Mouse (Mus musculus) neural tube, embryonic 11.5 days (tissue): ENCODE measurements around the gene Ndufc1. TPM values are rescaled to one million over a fixed set of nuclear protein-coding genes. Genes with fewer than 3 reads are reported as not detected.
A peak's percentile ranks its signal among the peaks of the same experiment; 100 is the strongest.
"Not testable (repeated sequence)": the region's sequence is repeated elsewhere in the genome, so short reads cannot be mapped to it uniquely, and the experiment has no call there.

Experiments
- ATAC-seq: fragments of 200-750 bp; cut with Nextera tagmentation; 2 replicates; pipeline ENCODE4 v1.8.0; 2017; ENCODE audit warnings: moderate number of reproducible peaks, mild to moderate bottlenecking, moderate TSS enrichment, moderate library complexity; ENCODE audit not compliant: insufficient read depth, low FRiP score, low TSS enrichment
- DNase-seq: peaks from one replicate; pipeline ENCODE4 v3.0.0-alpha.2; 2015; ENCODE audit warnings: low spot score
- H3K27ac ChIP-seq: fragments of 300-500 bp; sonication (generic); 2 replicates; pipeline ENCODE4 v1.5.1; 2014; ENCODE audit warnings: low read depth, mild to moderate bottlenecking, low read length
- H3K27me3 ChIP-seq: fragments of 300-500 bp; sonication (generic); 2 replicates; pipeline ENCODE4 v1.6.1; 2014; ENCODE audit warnings: mild to moderate bottlenecking, low read length, mixed read lengths; ENCODE audit not compliant: control insufficient read depth, insufficient read depth
- H3K36me3 ChIP-seq: fragments of 300-500 bp; sonication (generic); 2 replicates; pipeline ENCODE4 v1.6.1; 2014; ENCODE audit warnings: mild to moderate bottlenecking, low read length, moderate library complexity, mixed read lengths; ENCODE audit not compliant: control insufficient read depth, insufficient read depth
- H3K4me1 ChIP-seq: fragments of 300-500 bp; sonication (generic); 2 replicates; pipeline ENCODE4 v1.6.1; 2014; ENCODE audit warnings: low read length, mixed read lengths; ENCODE audit not compliant: control insufficient read depth, insufficient read depth
- H3K4me2 ChIP-seq: fragments of 300-500 bp; sonication (generic); 2 replicates; pipeline ENCODE4 v1.6.1; 2014; ENCODE audit warnings: low read depth, mild to moderate bottlenecking, moderate library complexity
- H3K4me3 ChIP-seq: fragments of 300-500 bp; sonication (generic); 2 replicates; pipeline ENCODE4 v1.5.1; 2014; ENCODE audit warnings: low read depth, low read length
- H3K9ac ChIP-seq: fragments of 300-500 bp; sonication (generic); 2 replicates; pipeline ENCODE4 v1.6.1; 2014; ENCODE audit warnings: mild to moderate bottlenecking, low read length
- H3K9me3 ChIP-seq: fragments of 300-500 bp; sonication (generic); 2 replicates; pipeline ENCODE4 v1.6.1; 2016; ENCODE audit warnings: low read length; ENCODE audit not compliant: control insufficient read depth
- WGBS: fragments of 180-500 bp; shearing (Covaris S2); extraction: QIAGEN DNeasy Blood & Tissue Kit; methylation state at CpG from one replicate; pipeline ENCODE4 v1.1.7; 2014; 5-methylcytosine and 5-hydroxymethylcytosine counted together
- polyA plus RNA-seq: library from polyadenylated mRNA; unstranded; fragments of >200 nt; fragmentation: Nextera tagmentation; extraction: Ambion mirVana; gene quantifications from 2 replicates; pipeline ENCODE4 v1.2.1, GENCODE M21; 2014

The Ndufc1 gene
- 654 and 724 TPM in 2 replicates for polyA plus RNA-seq

DNA sequence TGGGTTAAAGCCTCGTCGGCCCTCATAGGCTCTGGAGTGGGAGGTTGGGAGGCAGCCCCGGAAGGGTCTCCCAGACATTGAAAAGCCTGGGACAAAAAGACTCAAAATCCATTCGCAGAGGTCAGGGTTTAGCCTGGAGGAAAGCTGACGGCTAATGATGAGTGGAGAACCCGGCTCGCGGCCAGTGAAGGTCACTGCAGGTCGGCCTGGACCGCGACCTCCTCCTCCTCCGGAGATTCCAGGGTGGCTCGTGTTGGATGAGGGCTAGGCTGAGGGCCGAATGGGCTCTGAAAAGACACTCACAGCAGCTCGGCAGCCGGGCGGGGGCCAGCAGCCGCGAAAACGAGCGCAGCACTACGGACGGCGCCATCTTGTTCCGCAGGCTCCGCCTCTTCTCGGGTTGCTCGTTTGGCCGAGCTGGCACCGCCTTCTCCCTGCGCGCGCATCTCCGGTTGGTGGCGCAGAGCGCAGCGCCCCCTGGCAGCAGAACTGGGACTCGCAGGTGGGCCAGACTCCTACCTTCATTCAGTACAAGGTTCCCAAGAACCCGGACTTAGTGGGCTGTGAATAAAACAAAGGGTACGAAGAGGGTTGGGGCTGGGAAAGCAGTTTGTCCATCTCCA is at the start of gene Ndufc1:
Gene Ndufc1, minus strand, starts transcription at position 428 of the 623 bp plus-strand sequence.
- DNase-seq = peak; percentile 97
- H3K4me1 ChIP-seq = 0 out of 2 replicates have a peak, but pooled peaks cover 2% of the 10 kb centered on the region
- WGBS = under 1% methylated on average over 40 of the region's 40 CpGs
- peak within 1 kb of the TSS; percentile 89 for H3K9ac ChIP-seq
- H3K9me3 ChIP-seq = no peaks in the 10 kb centered on the region
- H3K4me3 ChIP-seq = peak within 1 kb of the TSS; percentile 83
- H3K27me3 ChIP-seq = no peaks in the 10 kb centered on the region
- H3K27ac ChIP-seq = peak within 1 kb of the TSS; percentile 96
- ATAC-seq = peak; percentile 90
- H3K36me3 ChIP-seq = peaks cover 2% of the 10 kb centered on the region; the same call in 1 of the 2 replicates
- peak within 1 kb of the TSS; percentile 67 for H3K4me2 ChIP-seq

DNA sequence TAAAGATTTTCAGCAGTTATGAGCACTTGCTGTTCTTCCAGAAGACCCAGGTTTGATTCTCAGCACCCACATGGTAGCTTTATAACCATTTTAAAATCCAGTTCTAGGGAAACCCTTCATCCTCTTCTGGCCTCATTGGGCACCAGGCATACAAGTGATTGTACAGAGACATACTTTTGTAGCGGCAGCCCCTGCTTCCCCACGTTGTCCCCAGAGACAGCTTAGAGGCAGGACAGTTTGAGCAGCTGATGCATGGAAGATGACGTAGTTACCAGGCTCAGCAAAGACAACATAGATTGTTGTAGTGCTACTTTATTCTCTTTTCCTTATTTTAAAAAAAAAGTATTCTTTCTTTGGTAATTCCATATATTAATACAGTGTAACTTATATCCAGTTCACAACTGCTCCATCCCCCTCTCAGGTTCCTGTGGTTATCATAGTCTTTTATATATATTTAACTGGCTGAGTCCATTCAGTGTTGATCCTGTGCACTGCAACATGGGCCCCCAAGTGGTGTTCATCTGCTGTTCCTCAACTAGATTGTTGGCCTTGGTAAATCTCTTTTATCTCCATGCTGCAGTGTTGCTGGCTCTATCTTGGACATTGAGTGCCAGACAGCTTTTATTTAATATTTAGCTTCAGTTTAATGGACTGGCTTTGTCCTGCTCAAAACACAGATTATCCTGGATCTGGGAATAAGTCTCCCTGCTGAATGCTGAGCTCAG is 26.2 kb upstream of the Ndufc1 start:
- H3K27ac ChIP-seq = no peak overlapping the region
- no peaks in the 10 kb centered on the region for H3K4me1 ChIP-seq
- no peak overlapping the region for H3K9ac ChIP-seq
- no peak for DNase-seq
- H3K4me2 ChIP-seq = no peak overlapping the region
- no peak for ATAC-seq
- H3K9me3 ChIP-seq = no peaks in the 10 kb centered on the region
- H3K4me3 ChIP-seq = no peak overlapping the region
- WGBS = 91% methylated on average over 3 of the region's 3 CpGs
- H3K36me3 ChIP-seq = peaks cover 2% of the 10 kb centered on the region; the same call in 1 of the 2 replicates
- H3K27me3 ChIP-seq = no peaks in the 10 kb centered on the region

DNA sequence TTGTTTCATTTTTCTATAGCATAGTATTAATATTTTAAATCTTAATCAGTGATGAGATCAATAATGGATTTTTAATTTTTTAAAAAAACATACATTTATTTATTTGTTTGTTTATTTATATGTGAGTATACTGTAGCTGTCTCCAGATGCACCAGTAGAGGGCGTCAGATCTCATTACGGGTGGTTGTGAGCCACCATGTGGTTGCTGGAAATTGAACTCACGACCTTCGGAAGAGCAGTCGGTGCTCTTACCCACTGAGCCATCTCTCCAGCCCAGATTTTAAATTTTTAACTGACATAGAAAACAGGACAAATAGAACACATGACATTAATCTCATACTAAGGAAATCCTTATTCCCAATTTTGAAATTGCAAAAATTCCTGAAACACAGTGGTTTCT is 25.6 kb upstream of the Ndufc1 start:
- not testable (repeated sequence) for H3K36me3 ChIP-seq, H3K4me3 ChIP-seq, H3K4me2 ChIP-seq, H3K9ac ChIP-seq, ATAC-seq, H3K27ac ChIP-seq, H3K4me1 ChIP-seq, H3K9me3 ChIP-seq, DNase-seq, H3K27me3 ChIP-seq
- WGBS = 91% methylated on average over 5 of the region's 5 CpGs

DNA sequence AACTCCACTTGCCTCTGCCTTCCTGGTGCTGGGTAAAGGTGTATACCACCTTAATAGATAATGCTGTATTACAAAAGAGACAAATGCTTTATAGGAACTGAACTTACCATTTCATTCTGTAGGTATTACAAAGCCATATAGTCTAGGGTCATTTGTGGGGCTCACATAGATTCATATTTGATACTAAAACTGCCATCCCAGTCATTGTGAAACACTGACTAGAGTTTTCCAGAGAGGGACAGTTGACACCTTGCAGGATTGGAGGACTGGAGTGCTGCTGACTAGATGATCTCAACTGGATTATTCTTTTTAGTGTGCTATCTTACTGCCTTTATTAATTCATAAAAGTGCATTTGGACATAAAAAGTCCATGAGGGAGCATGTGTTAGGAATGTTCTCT is 16.6 kb upstream of the Ndufc1 start:
- no peak for DNase-seq

DNA sequence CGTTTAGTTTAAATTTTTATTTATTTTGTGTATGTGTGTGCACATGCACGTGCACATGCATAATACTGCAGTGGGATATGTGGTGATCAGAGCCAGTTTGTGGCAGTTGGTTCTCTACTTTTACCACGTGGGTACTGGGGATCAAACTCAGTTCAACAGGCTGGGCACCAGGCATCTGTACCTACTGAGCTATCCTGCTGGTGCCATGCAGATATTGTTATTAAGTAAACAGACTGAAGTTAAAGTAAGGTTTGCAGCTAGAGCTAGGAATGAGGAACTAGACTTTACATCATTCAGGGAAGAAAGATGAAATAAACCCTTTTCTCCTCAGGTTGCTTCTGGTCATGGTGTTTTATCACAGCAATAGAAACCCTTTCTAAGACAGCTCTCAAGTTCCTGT is 13.1 kb upstream of the Ndufc1 start:
- WGBS = 86% methylated on average over 3 of the region's 3 CpGs
- Histone ChIP-seq H3K9ac (no peak overlapping the region), H3K36me3 (peaks cover 3% of the 10 kb centered on the region; the same call in 1 of the 2 replicates), H3K4me2 (no peak overlapping the region), H3K27ac (no peak overlapping the region), H3K9me3 (no peaks in the 10 kb centered on the region), H3K4me1 (no peaks in the 10 kb centered on the region; the same call in 1 of the 2 replicates), H3K4me3 (no peak overlapping the region), H3K27me3 (no peaks in the 10 kb centered on the region)
- ATAC-seq (no peak), DNase-seq (no peak)

More for the DNA sequence above, 16.6 kb upstream of the Ndufc1 start:
- Histone ChIP-seq H3K4me2 (no peak overlapping the region), H3K36me3 (peaks cover 3% of the 10 kb centered on the region; the same call in 1 of the 2 replicates), H3K9ac (no peak overlapping the region), H3K4me1 (no peaks in the 10 kb centered on the region), H3K27me3 (no peaks in the 10 kb centered on the region), H3K4me3 (no peak overlapping the region), H3K9me3 (no peaks in the 10 kb centered on the region), H3K27ac (no peak overlapping the region)
- ATAC-seq = no peak

DNA sequence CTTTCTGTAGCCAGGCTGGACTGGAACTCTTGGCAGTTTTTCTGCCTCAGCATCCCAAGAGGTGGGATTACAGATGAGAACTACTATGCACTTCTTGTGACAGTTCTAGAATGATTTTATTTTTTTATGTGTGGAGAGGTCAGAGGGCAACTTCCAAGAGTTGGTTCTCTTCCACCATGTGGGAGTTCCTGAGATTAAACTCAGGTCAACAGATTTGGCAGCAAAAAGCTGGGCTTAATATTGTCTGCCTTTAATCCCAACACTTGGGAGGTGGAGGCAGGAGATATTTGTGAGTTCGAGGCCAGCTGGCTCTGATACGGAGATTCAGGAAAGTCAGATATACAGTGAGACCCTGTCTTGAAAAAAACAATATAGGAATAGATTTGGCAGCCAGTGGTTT is 9.2 kb upstream of the Ndufc1 start:
- no peak overlapping the region for H3K27ac ChIP-seq
- DNase-seq (no peak), ATAC-seq (no peak)
- no peaks in the 10 kb centered on the region for H3K27me3 ChIP-seq
- H3K4me2 ChIP-seq = peak overlapping the region; percentile 81
- H3K4me3 ChIP-seq = no peak overlapping the region; the same call in 1 of the 2 replicates
- H3K9me3 ChIP-seq = no peaks in the 10 kb centered on the region
- peaks cover 3% of the 10 kb centered on the region; the same call in 1 of the 2 replicates for H3K36me3 ChIP-seq
- H3K4me1 ChIP-seq = peaks cover 3% of the 10 kb centered on the region
- H3K9ac ChIP-seq = no peak overlapping the region
- 81% methylated on average over 2 of the region's 2 CpGs for WGBS

DNA sequence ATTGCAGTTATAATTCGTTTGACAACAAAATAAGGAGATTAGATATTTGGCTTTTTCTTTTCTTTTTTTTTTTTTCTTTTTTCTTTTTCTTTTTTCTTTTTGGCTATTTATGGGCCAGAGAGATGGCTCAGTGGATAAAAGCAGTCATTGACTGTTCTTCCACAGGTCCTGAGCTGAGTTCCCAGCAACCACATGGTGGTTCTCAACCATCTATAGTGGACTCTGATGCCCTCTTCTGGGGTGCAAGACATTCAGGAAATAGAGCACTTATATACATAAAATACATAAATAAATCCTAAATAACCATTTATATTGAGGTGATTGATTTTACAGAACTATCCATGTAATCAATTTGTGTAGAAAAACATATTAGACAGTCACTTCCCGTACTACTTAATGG is 8.7 kb upstream of the Ndufc1 start:
- Histone ChIP-seq H3K36me3 (peaks cover 3% of the 10 kb centered on the region; the same call in 1 of the 2 replicates), H3K27me3 (no peaks in the 10 kb centered on the region), H3K27ac (no peak overlapping the region), H3K9ac (no peak overlapping the region), H3K4me1 (peaks cover 3% of the 10 kb centered on the region), H3K4me3 (peak overlapping the region; percentile 98), H3K4me2 (peak overlapping the region; percentile 81), H3K9me3 (no peaks in the 10 kb centered on the region)
- no peak for ATAC-seq
- DNase-seq = no peak
- 41% methylated on average over 2 of the region's 2 CpGs for WGBS

DNA sequence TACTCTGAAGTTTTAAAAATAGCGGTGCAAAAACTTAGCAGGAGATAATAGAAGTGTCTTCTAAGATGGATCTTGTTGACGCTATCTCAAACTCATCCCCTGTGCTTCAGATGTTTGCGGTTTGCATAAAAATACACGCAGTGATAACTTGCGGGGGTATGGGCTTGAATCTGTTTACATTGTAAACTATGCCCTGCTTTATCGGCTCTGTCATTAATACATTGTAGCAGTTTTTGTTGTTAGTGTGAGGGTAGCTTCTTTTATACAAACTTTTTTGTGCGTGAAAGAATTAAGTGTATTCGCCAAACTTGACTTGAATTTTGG is 8.3 kb upstream of the Ndufc1 start:
- Histone ChIP-seq H3K36me3 (peaks cover 3% of the 10 kb centered on the region; the same call in 1 of the 2 replicates), H3K9me3 (no peaks in the 10 kb centered on the region), H3K4me2 (peak overlapping the region; percentile 81), H3K4me3 (peak overlapping the region; percentile 98), H3K9ac (peak overlapping the region; percentile 98), H3K27me3 (no peaks in the 10 kb centered on the region), H3K4me1 (peaks cover 3% of the 10 kb centered on the region), H3K27ac (no peak overlapping the region)
- ATAC-seq (no peak), DNase-seq (no peak)
- 10% methylated on average over 8 of the region's 8 CpGs for WGBS
